Mouse (Mus musculus) ES-E14 (cell line): ENCODE measurements around the gene Spata2l.

Source experiments
- CHD2 ChIP-seq: IDR thresholded peaks from 2 replicates; pipeline ENCODE4 v1.6.1; 2014; ENCODE audit warnings: mild to moderate bottlenecking, low read depth, low read length, inconsistent platforms
- HCFC1 ChIP-seq: IDR thresholded peaks from 2 replicates; pipeline ENCODE4 v1.6.1; 2012; ENCODE audit warnings: low read length, inconsistent platforms, borderline replicate concordance; ENCODE audit not compliant: insufficient read depth
- MAFK ChIP-seq: IDR thresholded peaks from 2 replicates; pipeline ENCODE4 v1.6.1; 2014; ENCODE audit warnings: mild to moderate bottlenecking, low read depth, low read length, inconsistent platforms; ENCODE audit not compliant: insufficient read depth
- ZC3H11A ChIP-seq: IDR thresholded peaks from 2 replicates; pipeline ENCODE4 v1.6.1; 2012; ENCODE audit warnings: low read depth, mild to moderate bottlenecking, inconsistent platforms, low read length, borderline replicate concordance
- ZNF384 ChIP-seq: IDR thresholded peaks from 2 replicates; pipeline ENCODE4 v1.6.1; 2012; ENCODE audit warnings: low read depth, low read length, inconsistent platforms

DNA sequence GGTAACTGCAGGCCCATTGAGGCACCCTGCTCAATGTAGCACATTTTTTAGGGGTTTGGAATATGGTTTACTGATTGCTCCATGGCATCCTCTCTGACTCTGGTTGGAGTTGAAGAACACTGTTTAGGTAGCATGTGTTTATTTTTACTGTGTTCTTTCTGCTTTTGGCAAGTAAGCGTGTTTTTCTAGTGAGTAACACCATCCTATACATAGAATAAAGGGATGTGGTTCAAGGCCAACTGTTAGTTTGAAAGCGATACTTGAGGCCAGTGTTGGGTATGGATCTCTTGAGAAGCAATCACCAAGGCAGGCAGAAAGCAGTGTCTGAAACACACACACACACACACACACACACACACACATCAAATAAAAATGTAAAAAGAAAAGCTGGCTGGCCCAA lies 48.0 kb downstream of the Spata2l start:
- TF ChIP-seq ZC3H11A (no peak), MAFK (no peak), HCFC1 (no peak), CHD2 (no peak), ZNF384 (no peak)
